Mouse (Mus musculus): ENCODE data around the gene Abcc10. TPM values are rescaled to one million over a fixed set of nuclear protein-coding genes. Genes with fewer than 3 reads are reported as not detected.

Gene Abcc10
- polyA plus RNA-seq, 1 experiment, result 33.4 TPM

DNA sequence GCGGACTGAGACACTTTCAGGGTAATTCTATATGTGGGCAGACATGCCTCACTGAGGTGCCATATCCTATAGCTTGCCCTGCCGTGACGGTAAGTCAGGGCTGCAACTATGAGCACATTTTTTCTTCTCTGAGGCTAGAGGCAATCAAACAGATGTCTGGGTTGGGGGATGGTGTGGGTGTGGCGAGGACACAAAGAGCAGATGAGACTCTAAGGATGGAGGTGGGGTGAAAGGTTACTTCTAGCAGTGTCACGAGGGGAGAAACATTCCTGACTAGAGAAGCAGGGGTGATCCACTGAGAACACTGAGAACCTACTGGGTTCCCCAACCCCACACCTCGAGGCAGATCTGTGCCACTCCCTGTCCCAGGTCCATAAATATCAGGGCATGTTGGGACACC lies 61.2 kb downstream of the Abcc10 start:
- DNase-seq, result no peak
- Histone ChIP-seq H3K36me3 (ENCODE audit: control insufficient read depth, insufficient read depth, low read length) (peaks cover 31% of the 10 kb centered on the region), H3K4me1 (replicated peaks; ENCODE audit: control insufficient read depth, insufficient read depth, low read length) (no peaks in the 10 kb centered on the region), H3K4me3 (ENCODE audit: control insufficient read depth, insufficient read depth, low read length) (no peak overlapping the region), H3K27me3 (ENCODE audit: control insufficient read depth, insufficient read depth, low read length) (no peaks in the 10 kb centered on the region), H3K27ac (ENCODE audit: control insufficient read depth, insufficient read depth, low read length) (no peak overlapping the region)
- WGBS, result 89% methylated on average over 6 of the region's 6 CpGs
- TF ChIP-seq POLR2A (IDR thresholded peaks at IDR 0.05; ENCODE audit: control insufficient read depth, extremely low read depth, insufficient read depth, low read length, poor library complexity) (no peak), CTCF (IDR thresholded peaks at IDR 0.05; ENCODE audit: borderline replicate concordance, control insufficient read depth, extremely low read depth, insufficient read depth, low read length, poor library complexity) (no peak)

DNA sequence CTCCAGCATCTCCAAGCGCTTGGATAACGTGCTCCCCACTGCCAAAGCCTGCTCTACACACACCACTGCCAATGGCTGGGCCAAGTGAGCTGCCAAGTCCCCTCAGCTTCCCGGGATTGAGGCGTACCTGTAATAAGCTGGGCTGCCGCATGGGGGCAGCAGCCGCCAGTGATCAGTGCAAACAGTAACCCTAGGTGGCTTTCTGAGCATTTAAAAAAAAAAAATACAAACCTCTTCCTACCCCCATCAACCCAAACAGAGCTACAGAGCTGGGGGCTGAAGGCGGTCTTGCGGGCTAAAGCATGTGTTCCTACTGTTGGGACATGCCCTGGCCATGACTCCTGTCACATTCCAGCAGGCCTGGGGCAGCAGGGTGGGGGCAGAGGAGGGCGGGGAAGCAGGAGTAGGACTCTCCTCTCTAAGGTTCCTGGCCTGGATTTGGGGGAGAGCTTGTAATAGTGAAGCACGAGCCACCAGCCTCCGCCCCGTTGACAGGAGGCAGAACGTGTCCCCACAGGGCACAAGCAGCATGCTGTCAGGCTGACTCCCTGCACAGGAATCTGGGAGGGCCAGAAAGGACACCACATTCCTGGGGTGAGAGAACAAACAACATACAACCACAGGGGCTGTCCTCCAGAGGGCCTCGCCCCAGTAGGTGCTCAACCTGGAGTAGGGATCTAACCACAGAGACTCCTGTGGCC lies 62.1 kb downstream of the Abcc10 start:
- TF ChIP-seq CTCF (IDR thresholded peaks at IDR 0.05; ENCODE audit: borderline replicate concordance, control insufficient read depth, extremely low read depth, insufficient read depth, low read length, poor library complexity) (peak; percentile 74), POLR2A (IDR thresholded peaks at IDR 0.05; ENCODE audit: control insufficient read depth, extremely low read depth, insufficient read depth, low read length, poor library complexity) (no peak)
- 50% methylated on average over 14 of the region's 14 CpGs for WGBS
- no peaks in the 10 kb centered on the region for H3K27me3 ChIP-seq (ENCODE audit: control insufficient read depth, insufficient read depth, low read length)
- peaks cover 32% of the 10 kb centered on the region for H3K36me3 ChIP-seq (ENCODE audit: control insufficient read depth, insufficient read depth, low read length)
- H3K27ac ChIP-seq (ENCODE audit: control insufficient read depth, insufficient read depth, low read length), result no peak overlapping the region
- H3K4me1 ChIP-seq (replicated peaks; ENCODE audit: control insufficient read depth, insufficient read depth, low read length), result no peaks in the 10 kb centered on the region
- DNase-seq, result peak; percentile 76
- no peak overlapping the region for H3K4me3 ChIP-seq (ENCODE audit: control insufficient read depth, insufficient read depth, low read length)

DNA sequence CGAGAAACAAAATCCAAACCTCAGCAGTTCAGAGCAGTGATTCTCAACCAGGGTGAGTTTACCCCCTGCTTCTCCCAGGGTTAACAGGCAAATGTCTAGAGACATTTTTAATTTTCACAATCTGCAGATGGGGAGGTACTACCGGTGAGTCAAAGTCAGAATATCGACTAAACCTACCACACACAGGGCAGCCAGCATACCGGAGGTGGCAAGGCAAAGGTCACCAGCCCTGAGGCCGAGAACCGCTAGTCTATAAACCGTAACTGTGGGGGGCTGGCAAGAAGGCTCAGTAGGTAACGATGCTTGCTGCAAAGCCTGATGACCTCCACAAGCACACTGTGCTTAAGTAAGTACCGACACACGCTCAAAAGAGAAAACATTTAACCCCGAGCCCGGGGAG lies 62.6 kb downstream of the Abcc10 start:
- H3K27ac ChIP-seq (ENCODE audit: control insufficient read depth, insufficient read depth, low read length), result no peak overlapping the region
- H3K4me3 ChIP-seq (ENCODE audit: control insufficient read depth, insufficient read depth, low read length), result no peak overlapping the region
- DNase-seq, result no peak
- peaks cover 37% of the 10 kb centered on the region for H3K36me3 ChIP-seq (ENCODE audit: control insufficient read depth, insufficient read depth, low read length)
- no peak for TF ChIP-seq POLR2A (IDR thresholded peaks at IDR 0.05; ENCODE audit: control insufficient read depth, extremely low read depth, insufficient read depth, low read length, poor library complexity)
- no peaks in the 10 kb centered on the region for H3K4me1 ChIP-seq (replicated peaks; ENCODE audit: control insufficient read depth, insufficient read depth, low read length)
- WGBS, result 95% methylated on average over 12 of the region's 12 CpGs
- H3K27me3 ChIP-seq (ENCODE audit: control insufficient read depth, insufficient read depth, low read length), result no peaks in the 10 kb centered on the region

DNA sequence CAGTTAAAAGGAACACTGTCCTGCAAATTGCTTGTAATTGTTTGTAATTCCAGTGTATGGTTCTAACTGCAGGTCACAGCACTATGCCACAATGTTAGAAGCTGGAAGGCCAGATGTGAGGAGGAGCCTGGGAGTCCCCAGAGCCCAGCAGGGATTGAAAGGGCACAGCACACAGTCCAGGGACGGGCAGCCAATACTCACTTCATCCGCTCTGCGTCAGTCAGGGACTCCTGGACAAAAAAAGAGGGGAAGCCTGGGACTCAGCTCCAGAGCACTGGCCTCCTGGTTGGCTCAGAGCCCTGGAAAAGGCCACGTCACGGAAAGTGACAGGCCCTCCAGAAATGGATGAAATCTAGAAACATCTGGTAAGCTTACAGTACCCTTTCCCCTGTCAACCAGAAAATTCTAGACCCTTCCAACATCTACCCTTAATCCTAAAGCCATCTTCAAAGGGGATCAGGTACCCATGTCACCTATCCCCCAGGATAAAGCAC lies 65.9 kb downstream of the Abcc10 start:
- no peak for TF ChIP-seq CTCF (IDR thresholded peaks at IDR 0.05; ENCODE audit: borderline replicate concordance, control insufficient read depth, extremely low read depth, insufficient read depth, low read length, poor library complexity)
- TF ChIP-seq POLR2A (IDR thresholded peaks at IDR 0.05; ENCODE audit: control insufficient read depth, extremely low read depth, insufficient read depth, low read length, poor library complexity), result no peak
- 97% methylated on average over 5 of the region's 5 CpGs for WGBS
- peaks cover 54% of the 10 kb centered on the region for H3K36me3 ChIP-seq (ENCODE audit: control insufficient read depth, insufficient read depth, low read length)
- H3K27me3 ChIP-seq (ENCODE audit: control insufficient read depth, insufficient read depth, low read length), result no peaks in the 10 kb centered on the region
- no peak overlapping the region for H3K27ac ChIP-seq (ENCODE audit: control insufficient read depth, insufficient read depth, low read length)
- H3K4me3 ChIP-seq (ENCODE audit: control insufficient read depth, insufficient read depth, low read length), result no peak overlapping the region
- no peaks in the 10 kb centered on the region for H3K4me1 ChIP-seq (replicated peaks; ENCODE audit: control insufficient read depth, insufficient read depth, low read length)
- DNase-seq, result no peak

DNA sequence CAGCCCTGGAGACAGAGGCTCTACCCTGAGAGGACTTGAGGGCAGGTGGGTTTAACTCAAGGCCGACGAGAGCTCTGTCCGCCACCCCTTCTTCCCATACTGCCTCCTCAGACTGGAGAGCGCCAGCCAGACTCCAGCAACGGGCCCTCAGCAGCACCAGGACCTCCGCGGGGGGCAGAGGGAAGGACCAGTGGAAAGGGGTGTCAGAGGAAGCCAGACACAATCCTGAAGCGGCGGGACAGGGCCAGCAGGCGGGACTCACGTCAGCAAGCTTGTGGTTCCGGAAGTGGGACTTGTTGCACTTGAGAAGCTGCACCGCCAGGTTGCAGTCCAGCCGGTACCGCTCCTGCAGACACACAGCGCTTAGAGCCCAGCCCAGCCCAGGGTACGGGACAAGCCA lies 68.5 kb downstream of the Abcc10 start:
- Histone ChIP-seq H3K27me3 (ENCODE audit: control insufficient read depth, insufficient read depth, low read length) (no peaks in the 10 kb centered on the region; the same call in 1 of the 2 replicates), H3K36me3 (ENCODE audit: control insufficient read depth, insufficient read depth, low read length) (peaks cover 51% of the 10 kb centered on the region), H3K4me3 (ENCODE audit: control insufficient read depth, insufficient read depth, low read length) (no peak overlapping the region), H3K4me1 (replicated peaks; ENCODE audit: control insufficient read depth, insufficient read depth, low read length) (no peaks in the 10 kb centered on the region), H3K27ac (ENCODE audit: control insufficient read depth, insufficient read depth, low read length) (no peak overlapping the region)
- 93% methylated on average over 17 of the region's 17 CpGs for WGBS
- DNase-seq, result no peak
- TF ChIP-seq POLR2A (IDR thresholded peaks at IDR 0.05; ENCODE audit: control insufficient read depth, extremely low read depth, insufficient read depth, low read length, poor library complexity) (no peak), CTCF (IDR thresholded peaks at IDR 0.05; ENCODE audit: borderline replicate concordance, control insufficient read depth, extremely low read depth, insufficient read depth, low read length, poor library complexity) (no peak)

DNA sequence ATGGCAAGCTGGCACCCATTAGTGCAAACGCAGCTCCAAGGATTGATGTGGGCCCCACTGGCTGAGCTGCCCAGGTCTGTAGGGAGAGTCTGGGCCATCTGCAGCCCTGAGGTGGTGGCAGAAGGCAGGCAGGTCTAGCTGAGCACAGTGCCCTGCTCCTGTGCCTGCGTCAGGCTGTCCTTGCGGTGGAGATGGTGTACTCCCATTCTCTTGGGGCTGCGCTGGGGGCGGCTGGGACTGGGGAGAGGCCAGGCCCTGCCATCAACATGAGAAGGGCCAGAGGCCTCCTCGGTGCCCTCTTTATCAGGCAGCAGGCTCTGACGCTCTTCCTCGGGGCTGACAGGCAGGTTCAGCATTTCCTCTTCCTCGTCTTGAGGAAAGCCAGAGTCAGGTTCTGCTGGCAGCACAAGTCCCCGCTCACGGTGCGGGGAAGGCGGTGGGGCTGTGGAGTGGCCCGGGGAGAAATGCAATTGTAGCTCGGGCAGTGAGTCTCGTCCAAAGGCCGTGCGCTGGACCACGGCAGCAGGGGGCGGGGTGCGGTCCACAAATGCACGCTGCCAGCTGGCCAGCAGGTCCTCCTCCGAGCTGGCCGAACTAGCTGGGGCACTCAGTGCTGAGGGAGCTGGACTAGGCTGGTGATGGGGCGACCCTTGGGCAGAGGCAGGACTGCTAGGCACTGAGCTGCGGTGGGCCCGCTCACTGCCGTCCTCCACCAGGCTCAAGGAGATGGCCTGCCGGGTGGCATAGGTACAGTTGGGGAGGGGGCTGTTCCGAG lies 69.7 kb downstream of the Abcc10 start:
- no peak for DNase-seq
- TF ChIP-seq CTCF (IDR thresholded peaks at IDR 0.05; ENCODE audit: borderline replicate concordance, control insufficient read depth, extremely low read depth, insufficient read depth, low read length, poor library complexity) (no peak), POLR2A (IDR thresholded peaks at IDR 0.05; ENCODE audit: control insufficient read depth, extremely low read depth, insufficient read depth, low read length, poor library complexity) (no peak)
- Histone ChIP-seq H3K27me3 (ENCODE audit: control insufficient read depth, insufficient read depth, low read length) (peaks cover 6% of the 10 kb centered on the region; the same call in 1 of the 2 replicates), H3K4me3 (ENCODE audit: control insufficient read depth, insufficient read depth, low read length) (no peak overlapping the region), H3K36me3 (ENCODE audit: control insufficient read depth, insufficient read depth, low read length) (peaks cover 41% of the 10 kb centered on the region), H3K27ac (ENCODE audit: control insufficient read depth, insufficient read depth, low read length) (no peak overlapping the region), H3K4me1 (replicated peaks; ENCODE audit: control insufficient read depth, insufficient read depth, low read length) (peaks cover 6% of the 10 kb centered on the region)
- WGBS, result 95% methylated on average over 30 of the region's 30 CpGs
